Mouse (Mus musculus): ENCODE results near the gene Vps16.

Gene Vps16

DNA sequence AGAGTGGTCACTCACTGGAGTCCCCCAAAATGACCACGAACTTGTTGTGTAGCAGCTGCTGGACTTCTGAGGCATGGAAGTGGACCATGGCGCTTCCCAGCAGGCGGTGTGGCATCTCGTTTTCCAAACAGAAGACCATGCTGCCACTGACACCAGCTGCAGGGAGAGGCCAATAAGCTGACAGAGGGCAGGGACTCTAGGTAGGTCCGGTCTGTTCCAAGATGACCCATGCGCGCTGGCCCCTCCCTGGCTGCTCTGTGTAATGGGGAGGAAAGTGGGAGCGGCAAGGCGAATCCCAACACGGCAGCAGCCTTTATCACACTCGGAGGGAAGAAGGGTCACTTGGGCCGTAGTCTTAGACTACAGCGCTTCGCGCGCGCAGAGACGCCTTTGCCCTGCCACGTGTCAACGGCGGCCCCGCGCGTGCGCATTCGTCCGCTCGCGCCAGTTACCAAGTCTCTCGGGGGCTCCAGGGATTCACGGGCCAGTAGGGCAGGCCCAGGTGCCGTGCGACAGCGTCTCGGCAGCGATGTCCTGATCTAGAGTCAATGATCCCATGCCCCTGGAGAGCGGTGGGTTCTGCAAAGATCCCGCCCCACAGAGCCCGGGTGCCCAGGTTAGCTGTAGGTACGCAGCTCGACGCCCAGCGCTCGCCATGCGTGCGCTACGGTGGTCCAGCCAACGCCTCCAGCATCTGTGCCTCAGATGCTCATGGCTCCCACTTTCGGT is 578 bp upstream of the Vps16 start:
- DNase-seq (ENCODE audit: low spot score): peak; percentile 87

DNA sequence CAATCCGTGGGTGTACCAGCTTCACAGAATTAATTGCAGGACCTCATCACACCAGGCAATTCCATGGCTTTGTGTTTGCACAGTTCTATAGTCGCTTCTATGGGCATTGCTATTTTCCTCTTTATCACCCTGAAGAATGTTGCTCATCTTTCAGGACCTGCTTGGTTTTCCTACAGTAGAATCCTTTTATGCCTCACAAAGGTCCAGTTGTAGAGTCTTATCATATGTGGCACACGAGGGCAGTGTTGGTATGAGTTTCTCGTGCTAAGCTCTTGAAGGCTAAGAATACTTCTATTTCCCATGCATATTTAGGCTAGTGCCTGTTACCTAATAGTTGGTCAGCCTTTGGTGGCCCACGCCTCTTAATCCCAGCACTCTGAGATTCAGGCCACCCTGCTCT is 973 bp downstream of the Vps16 start:
- DNase-seq (ENCODE audit: low spot score): no peak

DNA sequence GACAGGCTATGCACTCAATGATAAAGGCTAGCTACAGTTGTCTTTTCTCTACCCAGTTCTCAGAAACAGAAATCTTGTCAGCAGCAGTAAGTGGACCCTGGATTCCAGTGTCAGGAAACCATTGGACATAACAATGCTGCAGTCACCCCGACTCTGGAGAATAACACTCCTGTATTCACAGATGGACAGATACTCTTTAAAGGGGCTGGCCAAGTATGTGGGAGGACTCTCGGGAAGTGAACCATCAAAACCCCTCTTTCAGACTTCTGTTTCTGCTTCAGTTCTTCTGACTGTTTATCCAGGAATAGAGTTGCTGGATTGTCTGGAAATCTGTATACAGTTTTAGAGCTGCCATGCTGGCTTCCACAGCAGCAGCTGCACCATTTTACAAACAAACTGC is 5.7 kb downstream of the Vps16 start:
- DNase-seq (ENCODE audit: low spot score): no peak

DNA sequence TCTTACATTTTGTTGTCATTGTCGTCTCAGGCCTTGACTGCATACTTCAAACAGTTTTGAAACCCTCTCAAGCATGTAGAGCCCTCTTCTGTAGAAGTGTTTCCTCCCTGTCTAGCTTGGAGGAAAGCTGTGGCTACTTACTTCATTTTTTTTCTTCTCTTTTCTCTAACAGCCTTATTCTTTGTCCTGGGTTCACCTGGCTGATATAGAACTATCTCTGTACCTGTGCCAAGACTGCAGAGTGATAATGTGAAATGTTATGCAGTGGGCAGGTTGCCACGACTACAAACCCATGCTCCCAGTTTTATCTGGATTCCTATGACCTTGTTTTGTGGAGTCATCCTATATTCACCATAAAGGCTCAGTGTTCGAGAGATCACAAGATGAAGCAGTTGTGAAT is 6.3 kb downstream of the Vps16 start:
- no peak for DNase-seq (ENCODE audit: low spot score)

- DNase-seq (ENCODE audit: low spot score): no peak
Observed at GRCm38 (mm10) chr2:130432157-130432556, 8.0 kb downstream of the Vps16 start.

DNA sequence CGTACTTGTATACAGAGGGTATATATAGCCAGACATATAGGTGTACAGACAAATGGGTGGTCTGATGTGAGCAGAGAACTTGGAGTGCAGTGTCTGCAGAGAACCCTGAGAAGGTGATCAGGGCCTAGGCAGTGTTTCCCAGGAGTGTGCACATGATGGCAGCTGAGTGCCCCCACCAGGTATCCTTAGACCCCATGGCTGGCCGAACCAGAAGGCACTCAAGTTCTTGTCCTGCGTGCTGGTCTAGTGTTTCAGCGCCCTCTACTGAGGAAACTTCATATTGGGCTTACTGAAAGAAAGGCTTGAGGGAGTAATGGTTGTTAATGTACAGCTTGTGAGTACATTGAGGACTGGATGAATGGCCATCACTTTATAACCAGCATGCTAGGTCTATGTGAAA is 9.0 kb downstream of the Vps16 start:
- no peak for DNase-seq (ENCODE audit: low spot score)

GRCm38 (mm10) chr2:130436769-130437168 is 12.6 kb downstream of the Vps16 start:
- DNase-seq (ENCODE audit: low spot score): no peak

GRCm38 (mm10) chr2:130438861-130439260 is 14.7 kb downstream of the Vps16 start:
- DNase-seq (ENCODE audit: low spot score): no peak

DNA sequence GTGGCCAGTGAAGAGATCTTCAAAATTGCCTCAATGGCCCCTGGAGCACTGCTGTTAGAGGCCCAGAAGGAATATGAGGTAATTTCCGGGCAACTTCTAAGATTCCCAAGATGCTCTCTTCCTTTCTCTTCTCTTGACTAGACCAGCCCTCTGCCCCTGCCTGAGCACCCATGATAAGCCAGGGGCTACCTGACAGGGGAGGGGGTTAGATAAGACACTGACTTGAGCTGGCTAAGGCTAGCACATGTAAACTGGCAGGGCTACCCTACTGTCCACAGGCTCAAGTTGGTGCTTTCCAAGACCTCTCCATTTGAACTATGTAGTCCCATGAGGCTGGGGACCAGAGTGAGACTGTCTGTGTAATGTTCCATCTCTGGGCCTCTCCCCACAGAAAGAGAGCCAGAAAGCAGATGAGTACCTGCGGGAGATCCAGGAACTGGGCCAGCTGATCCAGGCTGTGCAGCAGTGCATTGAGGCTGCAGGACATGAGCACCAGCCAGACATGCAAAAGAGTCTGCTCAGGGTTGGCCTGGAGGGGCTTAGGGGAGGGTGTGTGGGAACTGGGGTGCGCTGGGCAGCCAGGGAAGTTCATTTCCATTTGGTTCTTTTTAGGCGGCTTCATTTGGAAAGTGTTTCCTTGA is 15.8 kb downstream of the Vps16 start:
- DNase-seq (ENCODE audit: low spot score): no peak

DNA sequence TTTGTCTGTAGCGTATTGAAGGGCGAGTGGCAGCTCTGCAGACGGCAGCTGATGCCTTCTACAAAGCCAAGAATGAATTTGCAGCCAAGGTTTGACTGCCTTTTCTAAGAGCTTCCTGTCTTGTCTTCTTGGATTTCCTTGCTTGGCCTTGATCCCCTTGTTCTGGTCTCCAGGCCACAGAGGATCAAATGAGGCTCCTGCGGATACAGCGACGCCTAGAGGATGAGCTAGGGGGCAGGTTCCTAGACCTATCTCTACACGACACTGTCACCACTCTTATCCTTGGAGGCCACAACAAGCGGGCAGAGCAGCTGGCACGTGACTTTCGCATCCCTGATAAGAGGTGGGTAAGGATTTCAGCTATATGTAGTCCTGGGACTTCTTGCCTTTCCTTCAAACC is 18.0 kb downstream of the Vps16 start:
- no peak for DNase-seq (ENCODE audit: low spot score)

GRCm38 (mm10) chr2:130448449-130448848 is 24.3 kb downstream of the Vps16 start:
- DNase-seq (ENCODE audit: low spot score): no peak

DNA sequence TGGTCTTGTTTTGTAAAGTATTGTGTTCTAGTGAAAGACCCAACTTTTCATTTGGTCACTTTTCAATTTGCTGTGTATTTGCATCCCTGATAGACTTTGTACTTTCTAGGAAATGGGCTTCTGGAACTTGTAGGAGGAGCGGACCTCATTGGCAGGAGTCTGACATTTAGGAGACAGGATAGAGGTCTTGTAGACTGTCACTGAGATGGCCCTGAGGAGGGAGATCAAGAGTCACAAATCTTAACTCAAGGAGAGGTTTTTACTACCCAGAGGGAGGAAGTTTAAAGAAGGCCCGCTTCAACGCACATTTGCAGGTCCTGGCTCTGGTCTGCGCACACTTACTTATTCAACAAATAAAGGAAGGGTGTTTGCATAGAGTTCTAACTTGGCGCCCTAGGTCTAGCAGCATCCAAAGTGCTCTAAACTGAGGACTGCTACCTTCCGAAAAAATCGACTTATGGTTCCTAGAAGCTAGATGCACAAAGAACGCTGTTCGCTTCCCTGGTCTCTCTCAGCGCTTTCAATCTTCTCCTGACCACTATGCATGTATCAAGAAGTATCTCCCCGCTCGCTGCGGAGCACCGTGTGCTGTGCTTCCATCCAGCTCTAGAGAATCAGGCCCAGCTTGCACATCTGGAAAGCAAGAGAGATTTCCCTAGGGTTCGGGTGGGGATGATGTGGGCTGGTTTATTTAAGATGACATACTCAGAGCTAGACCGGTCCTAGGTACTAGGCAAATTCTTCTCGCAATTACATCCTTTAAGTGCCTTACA is 25.1 kb downstream of the Vps16 start:
- DNase-seq (ENCODE audit: low spot score): no peak

DNA sequence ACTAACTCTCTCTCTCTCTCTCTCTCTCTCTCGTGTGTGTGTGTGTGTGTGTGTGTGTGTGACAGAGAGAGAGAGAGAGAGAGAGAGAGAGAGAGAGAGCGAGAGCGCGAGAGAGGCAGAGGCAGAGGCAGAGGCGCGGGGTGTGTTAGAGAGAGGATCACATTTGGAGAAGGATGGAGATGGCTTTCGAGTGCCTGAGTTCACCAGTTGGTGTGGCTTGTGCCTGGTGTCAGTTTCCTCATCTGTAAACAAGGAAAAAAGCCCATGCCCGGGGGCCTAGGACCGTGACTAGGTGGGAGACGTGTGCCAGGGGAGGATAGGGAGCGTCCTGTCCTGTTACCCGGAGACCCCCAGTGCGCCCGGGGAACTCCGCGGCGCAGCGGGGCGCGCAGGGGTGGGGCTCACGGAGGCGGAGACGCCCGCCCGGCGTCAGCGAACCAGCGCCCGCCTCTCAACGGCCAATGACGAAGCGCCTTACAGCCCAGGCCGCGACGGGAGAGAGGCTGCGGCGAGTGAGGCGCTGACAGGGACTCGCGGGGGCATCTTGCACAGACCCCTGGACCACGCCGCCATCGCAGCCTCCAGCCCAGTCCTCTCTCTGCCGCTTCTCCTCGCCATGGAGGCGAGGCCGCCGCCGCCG is 25.8 kb downstream of the Vps16 start, which contains the start of gene Ptpra:
Gene Ptpra, plus strand, starts transcription at position 485 of the 640 bp plus-strand sequence.
- peak; percentile 87 for DNase-seq (ENCODE audit: low spot score)

DNA sequence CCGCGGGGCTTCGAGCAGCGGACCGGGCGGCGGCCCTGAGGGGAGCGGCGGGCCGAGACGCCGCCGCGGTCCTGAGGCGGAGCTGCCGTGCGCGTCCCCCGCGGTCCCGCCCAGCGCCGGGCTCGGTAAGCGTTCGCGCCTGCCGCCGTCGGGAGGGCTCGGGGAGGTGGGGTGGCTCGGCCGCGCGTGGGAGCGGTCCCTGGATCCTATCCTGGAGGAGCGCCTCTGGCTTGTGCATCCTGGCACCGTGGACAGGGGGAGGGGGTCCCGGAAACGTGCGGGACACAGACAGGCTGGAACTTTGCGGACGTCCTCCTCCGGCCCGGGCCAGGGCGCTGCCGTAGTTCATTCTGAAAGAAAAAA is 26.3 kb downstream of the Vps16 start:
- peak; percentile 71 for DNase-seq (ENCODE audit: low spot score)

- DNase-seq (ENCODE audit: low spot score): no peak
Observed at GRCm38 (mm10) chr2:130451086-130451726, 27.1 kb downstream of the Vps16 start.

DNA sequence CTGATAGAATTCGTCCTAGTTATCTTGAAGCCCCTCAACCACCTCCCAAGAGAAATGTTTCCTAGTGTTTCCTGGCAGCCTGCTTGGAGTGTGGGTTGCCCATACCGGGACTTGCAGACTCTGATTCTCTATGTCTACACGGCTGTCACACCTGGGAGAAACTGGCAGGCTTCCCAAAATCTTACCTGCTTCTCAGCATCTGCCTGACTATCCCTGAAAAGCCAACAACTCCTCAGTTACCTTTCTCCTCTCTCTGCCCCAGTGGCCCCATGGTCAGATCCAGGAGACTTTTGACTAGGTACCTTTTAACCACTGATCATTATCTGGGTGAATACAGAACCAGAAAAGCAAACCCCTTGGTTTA is 27.6 kb downstream of the Vps16 start:
- no peak for DNase-seq (ENCODE audit: low spot score)

- no peak for DNase-seq (ENCODE audit: low spot score)
Observed at GRCm38 (mm10) chr2:130452266-130452665, 28.1 kb downstream of the Vps16 start.

- no peak for DNase-seq (ENCODE audit: low spot score)
Observed at GRCm38 (mm10) chr2:130453421-130453820, 29.3 kb downstream of the Vps16 start.

DNA sequence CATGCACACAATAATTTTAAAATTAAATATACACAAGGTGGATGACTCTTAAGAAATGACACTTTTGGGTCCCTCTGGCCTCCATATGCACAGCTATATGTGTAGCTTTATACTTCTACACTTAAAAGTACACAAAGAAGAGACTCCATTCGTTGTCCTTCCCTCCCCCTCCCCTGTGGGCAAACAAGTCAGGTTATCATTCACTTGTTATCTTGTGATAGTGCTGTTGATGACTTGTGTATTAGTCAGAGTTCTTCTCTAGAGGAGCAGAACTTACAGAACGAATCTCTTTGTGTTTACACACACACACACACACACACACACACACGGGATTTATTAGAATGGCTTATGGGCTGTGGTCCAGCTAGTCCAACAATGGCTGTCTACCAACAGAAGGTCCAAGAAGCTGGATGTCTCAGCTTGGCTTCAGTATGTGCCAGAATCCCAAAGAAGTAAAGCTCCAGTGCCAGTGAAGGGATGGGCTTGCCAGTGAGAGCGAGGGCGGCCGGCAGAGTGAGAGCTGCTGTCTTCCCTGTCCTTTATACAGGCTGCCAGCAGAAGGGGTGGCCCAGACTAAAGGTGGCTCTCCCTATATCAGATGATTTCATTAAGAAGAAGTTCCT is 30.7 kb downstream of the Vps16 start:
- no peak for DNase-seq (ENCODE audit: low spot score)

- DNase-seq (ENCODE audit: low spot score): no peak
Observed at GRCm38 (mm10) chr2:130457871-130458270, 33.7 kb downstream of the Vps16 start.

DNA sequence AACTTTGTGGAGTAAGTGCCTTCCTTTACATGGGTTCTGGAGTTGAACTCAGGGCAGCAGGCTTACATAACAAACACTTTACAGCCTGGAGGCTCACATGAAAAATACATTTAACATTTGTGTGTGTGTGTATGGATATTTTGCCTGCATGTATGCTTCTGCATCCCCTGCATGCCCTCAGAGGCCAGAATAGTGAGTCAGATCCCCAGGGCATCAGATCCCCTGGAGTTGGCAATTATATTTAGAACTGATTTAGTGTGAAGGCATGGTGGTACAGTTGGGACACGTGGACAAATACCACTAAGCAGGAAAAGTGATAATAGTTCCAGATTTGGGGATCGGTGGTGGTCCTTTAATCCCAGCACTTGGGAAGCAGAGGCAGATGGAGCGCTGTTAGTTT is 35.4 kb downstream of the Vps16 start:
- no peak for DNase-seq (ENCODE audit: low spot score)
